Mouse (Mus musculus) MEL (cell line): ENCODE data around the gene Tubgcp6. TPM values are rescaled to one million over a fixed set of nuclear protein-coding genes. Genes with fewer than 3 reads are reported as not detected.

Experiments
- DNase-seq: peaks from one replicate; pipeline ENCODE4 v3.0.0; 2011; ENCODE audit warnings: low read depth, low spot score
- H3K27ac ChIP-seq: 2 replicates; pipeline ENCODE4 v1.5.1; 2012; ENCODE audit warnings: low read depth, mild to moderate bottlenecking, control low read depth, low read length, moderate library complexity; ENCODE audit not compliant: control insufficient read depth
- H3K27me3 ChIP-seq, 2 experiments: fragments of 150-350 bp in 1 of 2; sonication (generic) in 1 of 2; 2 replicates each; pipeline ENCODE4 v1.6.1; 2012; ENCODE audit warnings: low read length in 2 of 2, mild to moderate bottlenecking in 2 of 2, improper control_type of control experiment in 1 of 2, moderate library complexity in 1 of 2; ENCODE audit not compliant: insufficient read depth in 2 of 2, control insufficient read depth in 1 of 2
- H3K36me3 ChIP-seq, 2 experiments: 2 replicates each; pipeline ENCODE4 v1.6.1; 2012 to 2014; ENCODE audit warnings: low read length in 2 of 2, improper control_type of control experiment in 1 of 2, inconsistent platforms in 1 of 2, mild to moderate bottlenecking in 1 of 2; ENCODE audit not compliant: insufficient read depth in 2 of 2, control insufficient read depth in 1 of 2
- H3K4me1 ChIP-seq, 2 experiments: fragments of 150-350 bp in 1 of 2; sonication (generic) in 1 of 2; 2 replicates each; pipeline ENCODE4 v1.6.1; 2012; ENCODE audit warnings: low read length in 2 of 2, improper control_type of control experiment in 1 of 2, mild to moderate bottlenecking in 1 of 2; ENCODE audit not compliant: insufficient read depth in 2 of 2, control insufficient read depth in 1 of 2
- H3K4me3 ChIP-seq, 2 experiments: fragments of 150-350 bp in 1 of 2; sonication (generic) in 1 of 2; 2 replicates each; pipeline ENCODE4 v1.5.1; 2012; ENCODE audit warnings: low read depth in 2 of 2, low read length in 2 of 2, mild to moderate bottlenecking in 2 of 2, moderate library complexity in 2 of 2, control low read depth in 1 of 2, improper control_type of control experiment in 1 of 2; ENCODE audit not compliant: control insufficient read depth in 1 of 2, insufficient read depth in 1 of 2
- H3K79me2 ChIP-seq: 2 replicates; pipeline ENCODE4 v1.6.1; 2012; ENCODE audit warnings: mild to moderate bottlenecking, low read length, moderate library complexity; ENCODE audit not compliant: control insufficient read depth, poor library complexity, insufficient read depth
- H3K9ac ChIP-seq: 2 replicates; pipeline ENCODE4 v1.6.1; 2012; ENCODE audit warnings: low read depth, mild to moderate bottlenecking, control low read depth, low read length, moderate library complexity; ENCODE audit not compliant: control insufficient read depth, poor library complexity, severe bottlenecking
- H3K9me3 ChIP-seq: fragments of 150-350 bp; sonication (generic); replicated peaks from 2 replicates; pipeline ENCODE4 v1.6.1; 2012; ENCODE audit warnings: mild to moderate bottlenecking, low read length, improper control_type of control experiment, moderate library complexity; ENCODE audit not compliant: insufficient read depth
- BHLHE40 ChIP-seq: IDR thresholded peaks from 2 replicates; pipeline ENCODE4 v1.6.1; 2012; ENCODE audit warnings: low read depth, mild to moderate bottlenecking, inconsistent platforms, low read length, improper control_type of control experiment, borderline replicate concordance
- CHD1 ChIP-seq: IDR thresholded peaks from 2 replicates; pipeline ENCODE4 v1.6.1; 2012; ENCODE audit warnings: low read depth, mild to moderate bottlenecking, inconsistent platforms, low read length, improper control_type of control experiment
- CTCF ChIP-seq, 3 experiments: IDR thresholded peaks in 2 of 3; conservative IDR thresholded peaks in 1 of 3; 2 replicates each; pipeline ENCODE4 v1.5.1; 2011 to 2012; ENCODE audit warnings: low read length in 3 of 3, low read depth in 2 of 3, mild to moderate bottlenecking in 2 of 3, improper control_type of control experiment in 1 of 3, inconsistent platforms in 1 of 3, mixed read lengths in 1 of 3, moderate library complexity in 1 of 3; ENCODE audit not compliant: control insufficient read depth in 1 of 3, insufficient read depth in 1 of 3, poor library complexity in 1 of 3, severe bottlenecking in 1 of 3
- E2F4 ChIP-seq: IDR thresholded peaks from 2 replicates; pipeline ENCODE4 v1.6.1; 2011; ENCODE audit warnings: low read depth, low read length, improper control_type of control experiment, borderline replicate concordance
- EP300 ChIP-seq, 2 experiments: IDR thresholded peaks; 2 replicates each; pipeline ENCODE4 v1.6.1; 2011; ENCODE audit warnings: improper control_type of control experiment in 2 of 2, low read length in 2 of 2, low read depth in 1 of 2, mild to moderate bottlenecking in 1 of 2
- ETS1 ChIP-seq: IDR thresholded peaks from 2 replicates; pipeline ENCODE4 v1.6.1; 2012; ENCODE audit warnings: low read depth, mild to moderate bottlenecking, inconsistent platforms, low read length, improper control_type of control experiment, moderate library complexity
- HCFC1 ChIP-seq: IDR thresholded peaks from 2 replicates; pipeline ENCODE4 v1.6.1; 2012; ENCODE audit warnings: low read depth, mild to moderate bottlenecking, inconsistent platforms, low read length, improper control_type of control experiment, moderate library complexity
- MEF2A ChIP-seq: IDR thresholded peaks from 2 replicates; pipeline ENCODE4 v1.6.1; 2014; ENCODE audit warnings: low read depth, mild to moderate bottlenecking, inconsistent platforms, low read length, improper control_type of control experiment; ENCODE audit not compliant: poor library complexity, insufficient replicate concordance, severe bottlenecking; ENCODE audit errors: extremely low read depth
- MYC ChIP-seq: IDR thresholded peaks from 2 replicates; pipeline ENCODE4 v1.6.1; 2011; ENCODE audit warnings: low read depth, mild to moderate bottlenecking, low read length, improper control_type of control experiment, moderate library complexity
- NELFE ChIP-seq: IDR thresholded peaks from 2 replicates; pipeline ENCODE4 v1.6.1; 2011; ENCODE audit warnings: low read depth, low read length, improper control_type of control experiment
- NRF1 ChIP-seq: IDR thresholded peaks from 2 replicates; pipeline ENCODE4 v1.6.1; 2014; ENCODE audit warnings: low read depth, mild to moderate bottlenecking, inconsistent platforms, low read length, improper control_type of control experiment, moderate library complexity; ENCODE audit not compliant: poor library complexity, insufficient read depth, severe bottlenecking
- RAD21 ChIP-seq: IDR thresholded peaks from 2 replicates; pipeline ENCODE4 v1.6.1; 2011; ENCODE audit warnings: mild to moderate bottlenecking, low read depth, low read length, improper control_type of control experiment
- SIN3A ChIP-seq: IDR thresholded peaks from 2 replicates; pipeline ENCODE4 v1.6.1; 2012; ENCODE audit warnings: low read length, improper control_type of control experiment, inconsistent platforms
- SMC3 ChIP-seq: IDR thresholded peaks from 2 replicates; pipeline ENCODE4 v1.6.1; 2011; ENCODE audit warnings: low read depth, low read length, improper control_type of control experiment
- USF1 ChIP-seq: IDR thresholded peaks from 2 replicates; pipeline ENCODE4 v1.6.1; 2014; ENCODE audit warnings: low read depth, mild to moderate bottlenecking, inconsistent platforms, low read length, improper control_type of control experiment, moderate library complexity
- USF2 ChIP-seq, 2 experiments: IDR thresholded peaks; 2 replicates each; pipeline ENCODE4 v1.6.1; 2011 to 2012; ENCODE audit warnings: improper control_type of control experiment in 2 of 2, low read length in 2 of 2, borderline replicate concordance in 1 of 2, inconsistent platforms in 1 of 2, low read depth in 1 of 2, mild to moderate bottlenecking in 1 of 2; ENCODE audit not compliant: insufficient read depth in 1 of 2
- ZC3H11A ChIP-seq: IDR thresholded peaks from 2 replicates; pipeline ENCODE4 v1.6.1; 2012; ENCODE audit warnings: low read depth, mild to moderate bottlenecking, inconsistent platforms, low read length, improper control_type of control experiment
- ZMIZ1 ChIP-seq: IDR thresholded peaks from 2 replicates; pipeline ENCODE4 v1.6.1; 2012; ENCODE audit warnings: low read depth, mild to moderate bottlenecking, inconsistent platforms, low read length, improper control_type of control experiment, moderate library complexity
- polyA plus RNA-seq, 2 experiments: library from polyadenylated mRNA; stranded (reverse) in 1 of 2; unstranded in 1 of 2; fragments of >175 nt in 1 of 2; fragments of >200 nt in 1 of 2; gene quantifications; 2 replicates each; pipeline versions ENCODE4 v1.2.1 to v1.2.4; 2012; ENCODE audit warnings: low replicate concordance in 2 of 2, low read depth in 1 of 2; ENCODE audit not compliant: insufficient read length in 2 of 2, insufficient read depth in 1 of 2, missing spikeins in 1 of 2
- total RNA-seq: library from RNA; depleted of rRNA; stranded (reverse); fragments of 300-350 nt; gene quantifications from 2 replicates; pipeline ENCODE4 v1.2.3, GENCODE M21; 2012

The Tubgcp6 gene
- total and polyA plus RNA-seq, 3 experiments = 17.5 to 25.3 TPM; not detected in 1

- H3K4me1 ChIP-seq = no peaks in the 10 kb centered on the region
- no peak overlapping the region for H3K4me3 ChIP-seq
- H3K36me3 ChIP-seq = no peaks in the 10 kb centered on the region
- no peak for DNase-seq
- no peaks in the 10 kb centered on the region for H3K79me2 ChIP-seq
- no peak overlapping the region for H3K9ac ChIP-seq
- no peak overlapping the region for H3K27ac ChIP-seq
- H3K9me3 ChIP-seq = no peaks in the 10 kb centered on the region
- no peak for TF ChIP-seq ZMIZ1
- no peak for TF ChIP-seq USF1
- no peak for TF ChIP-seq CTCF (IDR thresholded peaks at IDR 0.05 in 2 of 3, conservative IDR thresholded peaks at IDR 0.05 in 1 of 3; ENCODE audit: control insufficient read depth in 1 of 3, insufficient read depth in 1 of 3, low read depth in 2 of 3, low read length in 3 of 3, poor library complexity in 1 of 3, severe bottlenecking in 1 of 3)
- no peak for TF ChIP-seq EP300 (IDR thresholded peaks at IDR 0.05; ENCODE audit: low read depth in 1 of 2, low read length in 2 of 2)
- TF ChIP-seq USF2 (IDR thresholded peaks at IDR 0.05; ENCODE audit: borderline replicate concordance in 1 of 2, insufficient read depth in 1 of 2, low read depth in 1 of 2, low read length in 2 of 2) = no peak
- TF ChIP-seq SMC3 = no peak
- TF ChIP-seq ZC3H11A = no peak
- TF ChIP-seq HCFC1 = no peak
- TF ChIP-seq MEF2A = no peak
- H3K27me3 ChIP-seq = peaks cover 2 to 9% of the 10 kb centered on the region in 2 experiments; a peak in 3 of 4 replicates
These were observed 59.9 kb downstream of the Tubgcp6 start for GRCm38 (mm10) chr15:89063001-89063400.

DNA sequence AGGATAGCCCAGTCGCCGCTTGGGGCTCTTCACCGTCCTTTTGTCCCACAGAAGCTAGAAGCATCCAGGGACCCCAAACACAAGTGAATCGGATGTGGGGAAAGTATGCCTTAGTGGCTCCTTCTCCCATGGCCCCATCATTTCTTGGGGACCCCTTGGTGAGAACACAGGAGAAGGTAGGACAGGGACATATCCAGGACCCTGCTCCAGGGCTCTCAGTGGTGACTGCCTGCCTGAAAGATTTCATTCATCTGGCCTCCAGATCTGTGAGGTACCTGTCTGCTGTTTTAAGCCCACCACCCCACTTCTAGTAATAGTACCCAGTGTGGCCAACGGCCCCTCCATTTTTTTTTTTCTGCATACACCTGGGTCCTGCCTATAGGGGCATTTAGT is 60.4 kb downstream of the Tubgcp6 start:
- Histone ChIP-seq H3K27me3 (peaks cover 2 to 12% of the 10 kb centered on the region in 2 experiments; a peak in 3 of 4 replicates), H3K9me3 (no peaks in the 10 kb centered on the region), H3K9ac (no peak overlapping the region), H3K4me1 (no peaks in the 10 kb centered on the region), H3K27ac (no peak overlapping the region), H3K4me3 (no peak overlapping the region), H3K36me3 (no peaks in the 10 kb centered on the region), H3K79me2 (no peaks in the 10 kb centered on the region)
- DNase-seq = no peak
- no peak for TF ChIP-seq RAD21
- TF ChIP-seq BHLHE40 = no peak
- no peak for TF ChIP-seq NRF1
- TF ChIP-seq ZMIZ1 = no peak
- TF ChIP-seq ETS1 = no peak
- TF ChIP-seq CHD1 = no peak
- TF ChIP-seq MYC = no peak
- TF ChIP-seq SIN3A = no peak
- no peak for TF ChIP-seq ZC3H11A
- TF ChIP-seq HCFC1 = no peak
- TF ChIP-seq NELFE = no peak
- no peak for TF ChIP-seq E2F4
